Mouse (Mus musculus): ENCODE data around the gene Mixl1. TPM values are rescaled to one million over a fixed set of nuclear protein-coding genes. Genes with fewer than 3 reads are reported as not detected.

Mixl1 gene
- total and polyA plus RNA-seq, 2 experiments from 2014 or later, result 0.38 to 0.67 TPM

GRCm38 (mm10) chr1:180698063-180698462 lies 1.2 kb upstream of the Mixl1 start:
- ATAC-seq (no peak), DNase-seq (no peak)
- Histone ChIP-seq H3K4me1 (ENCODE audit: insufficient read depth) (no peaks in the 10 kb centered on the region), H3K4me2 (ENCODE audit: low read depth) (no peak overlapping the region), H3K36me3 (ENCODE audit: insufficient read depth) (no peaks in the 10 kb centered on the region), H3K27ac (ENCODE audit: low read depth, low read length) (no peak overlapping the region), H3K4me3 (ENCODE audit: low read depth, low read length) (no peak overlapping the region), H3K9me3 (ENCODE audit: low read length) (no peaks in the 10 kb centered on the region), H3K27me3 (ENCODE audit: insufficient read depth, low read length) (peaks cover 30% of the 10 kb centered on the region), H3K9ac (no peak overlapping the region)
- 61% methylated on average over 5 of the region's 5 CpGs for WGBS
- TF ChIP-seq CTCF (IDR thresholded peaks at IDR 0.05; ENCODE audit: low read depth), result no peak

GRCm38 (mm10) chr1:180691284-180691683 lies 5.5 kb downstream of the Mixl1 start:
- ATAC-seq (no peak), DNase-seq (no peak)
- Histone ChIP-seq H3K36me3 (ENCODE audit: insufficient read depth) (peaks cover 25% of the 10 kb centered on the region), H3K9me3 (ENCODE audit: low read length) (no peaks in the 10 kb centered on the region), H3K4me2 (ENCODE audit: low read depth) (no peak overlapping the region), H3K9ac (no peak overlapping the region), H3K4me1 (ENCODE audit: insufficient read depth) (no peaks in the 10 kb centered on the region), H3K27me3 (ENCODE audit: insufficient read depth, low read length) (peaks cover 13% of the 10 kb centered on the region), H3K27ac (ENCODE audit: low read depth, low read length) (no peak overlapping the region), H3K4me3 (ENCODE audit: low read depth, low read length) (no peak overlapping the region)
- TF ChIP-seq CTCF (IDR thresholded peaks at IDR 0.05; ENCODE audit: low read depth), result no peak
- WGBS, result 91% methylated on average over 7 of the region's 7 CpGs

Other genes with a start within 250 kb of the Mixl1 start
- gene Stum, start 213.5 kb downstream of the Mixl1 start, total RNA-seq (2014; rRNA removed), result 59.7 and 80.7 TPM in 2 replicates
- gene Stum, start 213.5 kb downstream of the Mixl1 start, polyA plus RNA-seq (2015; fragmentation: Nextera tagmentation; extraction: Ambion mirVana), result 15.2 and 16.7 TPM in 2 replicates
- gene Parp1, start 128.1 kb downstream of the Mixl1 start, total RNA-seq (2014; rRNA removed), result 92.2 and 95.3 TPM in 2 replicates
- gene Parp1, start 128.1 kb downstream of the Mixl1 start, polyA plus RNA-seq (2015; fragmentation: Nextera tagmentation; extraction: Ambion mirVana), result 51.6 and 57.5 TPM in 2 replicates
- gene Lin9, start 55.9 kb downstream of the Mixl1 start, total RNA-seq (2014; rRNA removed), result 9.0 and 11.7 TPM in 2 replicates
- 3.6 and 4.2 TPM in 2 replicates for gene Lin9, start 55.9 kb downstream of the Mixl1 start, polyA plus RNA-seq (2015; fragmentation: Nextera tagmentation; extraction: Ambion mirVana)
- 27.9 and 37.6 TPM in 2 replicates for gene Acbd3, start 29.0 kb upstream of the Mixl1 start, total RNA-seq (2014; rRNA removed)
- gene Acbd3, start 29.0 kb upstream of the Mixl1 start, polyA plus RNA-seq (2015; fragmentation: Nextera tagmentation; extraction: Ambion mirVana), result 10.6 and 16.1 TPM in 2 replicates
- 3,418 and 3,587 TPM in 2 replicates for gene H3f3a, start 116.9 kb upstream of the Mixl1 start, total RNA-seq (2014; rRNA removed)
- 2,464 and 2,886 TPM in 2 replicates for gene H3f3a, start 116.9 kb upstream of the Mixl1 start, polyA plus RNA-seq (2015; fragmentation: Nextera tagmentation; extraction: Ambion mirVana)
- gene Sde2, start 154.1 kb upstream of the Mixl1 start, total RNA-seq (2014; rRNA removed), result 16.3 and 19.6 TPM in 2 replicates
- gene Sde2, start 154.1 kb upstream of the Mixl1 start, polyA plus RNA-seq (2015; fragmentation: Nextera tagmentation; extraction: Ambion mirVana), result 17.8 and 24.8 TPM in 2 replicates
- gene Lefty2, start 196.1 kb upstream of the Mixl1 start, total RNA-seq (2014; rRNA removed), result 21.1 and 21.2 TPM in 2 replicates
- 11.3 and 17.3 TPM in 2 replicates for gene Lefty2, start 196.1 kb upstream of the Mixl1 start, polyA plus RNA-seq (2015; fragmentation: Nextera tagmentation; extraction: Ambion mirVana)
- gene Pycr2, start 207.3 kb upstream of the Mixl1 start, total RNA-seq (2014; rRNA removed), result 64.2 and 81.2 TPM in 2 replicates
- gene Pycr2, start 207.3 kb upstream of the Mixl1 start, polyA plus RNA-seq (2015; fragmentation: Nextera tagmentation; extraction: Ambion mirVana), result 68.4 and 70.5 TPM in 2 replicates
- not detected in 2 replicates for gene Lefty1, start 238.0 kb upstream of the Mixl1 start, total RNA-seq (2014; rRNA removed)
- gene Lefty1, start 238.0 kb upstream of the Mixl1 start, polyA plus RNA-seq (2015; fragmentation: Nextera tagmentation; extraction: Ambion mirVana), result 0.33 and 0.35 TPM in 2 replicates
- 1.3 and 3.2 TPM in 2 replicates for gene Tmem63a, start 245.3 kb upstream of the Mixl1 start, total RNA-seq (2014; rRNA removed)
- gene Tmem63a, start 245.3 kb upstream of the Mixl1 start, polyA plus RNA-seq (2015; fragmentation: Nextera tagmentation; extraction: Ambion mirVana), result 1.8 and 2.1 TPM in 2 replicates